Mouse (Mus musculus) thymus, postnatal 14 days (tissue): ENCODE results near the gene Ufd1.

ENCODE experiments used
- DNase-seq: peaks from one replicate; pipeline ENCODE4 v3.0.0; 2021

The Ufd1 gene

GRCm38 (mm10) chr16:18811468-18812384 lies at the start of gene Ufd1, which contains the start of gene Cdc45:
Gene Ufd1 (plus strand): TSS chr16:18811779.
Gene Cdc45 (minus strand): TSS chr16:18811987.
- DNase-seq = peak; percentile 88

DNA sequence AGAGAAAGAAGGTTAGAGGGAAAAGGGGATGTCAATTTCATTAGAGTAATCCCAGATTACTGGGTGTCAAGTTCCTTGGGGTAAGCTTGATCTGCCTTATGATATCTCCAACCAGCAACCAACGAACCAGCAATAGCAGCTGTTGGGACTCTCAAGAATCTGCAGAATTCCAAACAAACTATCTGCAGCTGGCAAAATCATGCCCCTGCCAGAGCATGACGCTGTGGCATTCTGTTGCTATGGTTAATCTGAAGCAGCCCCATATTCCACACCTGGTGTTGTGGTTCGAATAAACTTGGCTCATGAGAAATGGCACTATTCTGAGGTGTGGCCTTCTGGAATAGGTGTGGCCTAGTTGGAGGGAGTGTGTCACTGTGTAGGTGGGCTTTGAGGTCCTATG lies 48.6 kb upstream of the Ufd1 start:
- no peak for DNase-seq

DNA sequence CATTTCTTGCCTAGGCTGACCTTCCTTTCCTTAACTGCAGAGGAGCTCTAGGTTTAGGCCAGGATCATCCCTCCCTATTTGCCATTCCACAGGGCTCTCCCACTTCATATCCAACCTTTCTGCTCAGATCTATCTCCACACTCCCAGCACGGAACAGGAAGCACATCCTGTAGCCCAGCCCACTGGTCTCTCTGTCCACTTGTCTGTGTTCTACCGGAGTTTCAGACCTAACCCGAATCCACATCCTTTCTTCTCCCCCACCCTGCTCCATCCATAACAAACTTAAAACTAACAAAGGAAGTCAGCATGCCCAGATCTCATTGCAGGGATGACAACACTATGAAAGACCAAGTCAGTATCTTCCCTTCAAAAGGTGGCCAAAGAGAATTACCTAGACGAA lies 45.2 kb upstream of the Ufd1 start:
- no peak for DNase-seq

- DNase-seq = no peak
Observed at GRCm38 (mm10) chr16:18769501-18769900, 42.1 kb upstream of the Ufd1 start.

DNA sequence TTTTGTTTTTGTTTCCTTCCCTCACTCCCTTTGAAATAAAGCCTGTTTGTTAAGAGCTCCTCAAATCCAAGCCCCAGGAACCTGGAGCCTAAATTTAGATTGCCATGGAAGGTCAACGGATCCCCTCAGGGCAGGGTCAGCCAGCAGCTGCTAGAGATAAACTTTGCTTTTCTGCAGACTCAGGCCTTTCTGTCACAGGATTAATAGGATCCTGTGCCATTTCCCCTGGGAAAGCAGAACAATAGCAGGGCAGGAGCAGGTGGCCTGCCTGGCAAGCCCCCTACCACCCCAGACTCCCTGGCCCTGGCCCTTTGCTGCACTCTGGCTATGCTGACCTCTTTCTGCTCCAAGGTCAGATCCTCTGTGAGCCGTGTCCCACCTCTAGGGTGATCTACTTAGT lies 37.6 kb upstream of the Ufd1 start:
- DNase-seq = no peak

DNA sequence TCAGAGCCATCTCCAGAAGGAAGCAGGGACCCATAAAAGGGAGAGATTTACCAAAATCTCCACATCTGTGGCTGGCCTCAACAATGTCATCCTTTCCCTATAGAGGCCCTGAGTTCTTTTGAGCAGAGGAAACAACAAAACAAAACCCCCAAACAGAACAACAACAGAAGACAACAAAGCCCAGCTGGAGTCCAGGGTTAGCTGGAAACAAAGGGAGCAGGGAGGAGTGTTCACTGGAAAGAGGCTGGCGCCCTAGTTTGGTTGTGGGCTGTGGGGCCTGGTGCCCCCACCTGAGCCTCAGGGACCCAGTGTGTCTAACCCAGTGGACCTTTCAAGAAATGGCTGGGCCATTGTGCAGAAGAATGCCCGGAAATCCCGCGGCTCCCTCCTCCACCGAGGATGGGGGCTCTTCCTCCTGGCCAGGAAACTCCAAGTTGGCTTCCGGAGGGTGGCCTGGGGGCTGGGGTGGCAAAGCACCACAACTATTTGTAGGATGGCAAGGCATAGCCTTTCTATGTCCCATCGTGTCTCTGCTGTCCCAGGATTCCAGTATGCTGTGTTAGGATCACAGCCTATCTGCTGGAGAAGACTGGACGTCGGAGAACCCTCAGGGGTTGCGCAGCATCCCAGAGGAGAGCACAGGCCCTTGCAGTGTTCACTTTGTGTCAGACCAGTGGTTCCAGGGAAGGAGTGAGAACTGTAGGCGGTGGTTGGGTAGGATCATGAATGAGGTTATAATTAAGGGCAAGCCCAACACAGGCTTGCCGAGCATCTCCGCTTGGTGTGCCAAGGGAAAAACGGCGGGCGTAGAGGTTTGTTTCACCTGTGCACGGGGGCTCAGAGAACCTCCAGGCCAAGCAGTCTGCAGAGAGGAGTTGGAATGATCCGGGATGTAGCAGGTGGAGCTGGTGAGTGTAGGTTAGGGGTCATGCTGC lies 35.7 kb upstream of the Ufd1 start:
- no peak for DNase-seq

DNA sequence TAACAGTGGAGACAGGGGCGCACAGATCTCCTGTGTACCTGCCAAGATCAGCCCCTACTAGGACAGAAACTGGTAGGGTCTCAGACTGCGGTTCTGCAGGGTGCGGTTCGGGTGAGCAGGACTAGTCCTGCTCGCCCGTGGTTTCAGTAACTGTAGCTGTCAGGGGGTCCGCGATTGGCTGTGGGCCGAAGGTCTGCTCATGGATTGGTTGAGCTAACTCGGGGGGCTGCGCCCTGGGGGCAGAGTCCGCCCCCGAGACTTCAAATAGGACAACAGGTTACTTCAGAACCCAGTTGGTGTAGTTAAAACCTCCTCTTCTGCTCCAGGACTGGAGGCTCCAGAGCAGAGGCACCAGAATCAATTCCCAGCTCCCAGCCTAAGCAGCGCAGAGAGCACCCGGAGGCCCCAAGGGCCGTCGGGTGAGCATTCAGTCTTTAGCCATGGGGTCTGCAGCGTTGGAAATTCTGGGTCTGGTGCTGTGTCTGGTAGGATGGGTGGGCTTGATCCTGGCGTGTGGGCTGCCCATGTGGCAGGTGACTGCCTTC lies 35.0 kb upstream of the Ufd1 start, which contains the start of gene Cldn5:
Gene Cldn5, plus strand, starts transcription at position 292 of the 545 bp plus-strand sequence.
- DNase-seq = no peak

DNA sequence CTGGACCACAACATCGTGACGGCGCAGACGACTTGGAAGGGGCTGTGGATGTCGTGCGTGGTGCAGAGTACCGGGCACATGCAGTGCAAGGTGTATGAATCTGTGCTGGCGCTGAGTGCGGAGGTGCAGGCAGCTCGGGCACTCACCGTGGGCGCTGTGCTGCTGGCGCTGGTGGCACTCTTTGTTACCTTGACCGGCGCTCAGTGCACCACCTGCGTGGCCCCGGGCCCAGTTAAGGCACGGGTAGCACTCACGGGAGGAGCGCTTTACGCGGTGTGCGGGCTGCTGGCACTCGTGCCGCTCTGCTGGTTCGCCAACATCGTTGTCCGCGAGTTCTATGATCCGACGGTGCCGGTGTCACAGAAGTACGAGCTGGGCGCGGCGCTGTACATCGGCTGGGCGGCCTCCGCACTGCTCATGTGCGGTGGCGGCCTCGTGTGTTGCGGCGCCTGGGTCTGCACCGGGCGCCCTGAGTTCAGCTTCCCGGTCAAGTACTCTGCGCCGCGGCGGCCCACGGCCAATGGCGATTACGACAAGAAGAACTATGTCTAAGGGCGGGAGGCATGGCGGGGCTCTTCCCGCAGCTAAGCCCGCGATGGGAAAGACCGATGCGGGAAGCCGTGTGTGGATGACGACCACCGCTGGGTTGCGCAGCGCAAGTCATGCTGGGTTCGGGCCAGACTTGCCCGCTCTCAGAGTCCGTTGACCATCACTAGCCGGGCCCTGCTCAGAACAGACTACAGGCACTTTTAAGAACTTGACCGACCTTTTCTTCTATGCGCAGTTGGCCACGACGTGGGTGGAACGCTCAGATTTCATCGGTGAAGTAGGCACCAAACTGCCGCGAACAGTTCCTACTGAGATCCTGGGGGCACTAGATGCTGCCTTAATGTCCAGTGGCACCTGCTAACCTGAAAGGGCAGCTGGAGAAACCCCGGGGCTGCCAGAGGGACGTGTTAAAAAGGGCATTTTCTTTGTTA lies 34.2 kb upstream of the Ufd1 start:
- DNase-seq = no peak

DNA sequence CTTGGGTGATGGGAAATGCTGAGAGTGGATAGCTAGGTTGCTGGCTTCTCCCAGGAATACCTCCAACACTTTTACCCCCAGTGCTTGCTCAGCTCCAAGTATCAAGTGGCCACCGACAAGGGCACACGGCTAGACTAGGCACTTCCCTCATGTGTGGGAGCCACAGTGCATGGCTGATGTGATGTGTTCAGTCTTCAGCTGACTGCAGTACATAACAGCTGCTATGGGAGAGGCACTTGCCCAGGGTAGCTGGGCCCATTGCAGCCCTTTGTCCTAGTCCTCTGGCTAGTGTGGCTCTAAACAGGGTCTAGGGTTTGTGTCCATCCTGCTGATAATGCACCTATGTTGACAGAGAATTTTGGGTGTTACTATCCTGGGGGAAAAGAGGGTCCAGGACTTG lies 33.1 kb upstream of the Ufd1 start:
- DNase-seq = no peak

GRCm38 (mm10) chr16:18781810-18782209 lies 29.8 kb upstream of the Ufd1 start:
- DNase-seq = no peak

DNA sequence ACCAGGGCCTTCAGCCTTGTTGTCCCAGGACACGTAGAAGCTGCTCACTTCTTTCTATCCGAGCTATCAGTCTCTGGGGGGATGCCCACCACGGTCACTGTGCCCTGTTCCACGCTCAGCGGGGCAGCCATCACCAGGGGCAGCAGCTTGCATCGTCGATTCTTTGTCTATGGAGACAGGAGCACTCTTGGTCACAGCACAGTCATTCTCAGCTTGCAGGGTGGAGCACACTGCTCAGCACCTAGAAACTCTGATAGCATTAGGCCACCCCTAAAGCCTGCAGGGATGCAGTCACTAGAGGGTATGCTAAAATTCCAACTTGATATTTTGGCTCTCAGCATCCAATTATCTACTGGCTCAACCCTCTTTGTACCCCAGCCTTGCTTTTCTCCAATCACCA lies 26.6 kb upstream of the Ufd1 start:
- DNase-seq = no peak

DNA sequence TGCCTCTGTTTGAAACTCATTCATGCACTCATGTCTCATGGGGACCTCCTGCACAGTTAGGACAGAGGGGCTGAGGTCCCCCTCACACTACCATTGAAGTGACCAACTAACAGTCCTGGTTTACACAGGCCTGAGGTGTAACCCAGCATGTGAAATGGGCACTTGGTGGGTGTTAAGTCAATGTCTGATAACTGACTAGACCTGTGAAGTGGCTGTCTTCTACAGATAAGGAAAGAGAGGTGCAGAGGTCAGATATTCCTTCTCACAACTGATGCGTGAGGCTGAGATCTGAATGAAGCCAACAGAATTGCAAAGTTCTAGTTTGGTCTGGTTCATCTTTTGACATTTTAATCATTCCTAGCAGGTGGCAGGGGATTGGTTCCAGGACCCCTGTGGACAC lies 26.1 kb upstream of the Ufd1 start:
- no peak for DNase-seq

DNA sequence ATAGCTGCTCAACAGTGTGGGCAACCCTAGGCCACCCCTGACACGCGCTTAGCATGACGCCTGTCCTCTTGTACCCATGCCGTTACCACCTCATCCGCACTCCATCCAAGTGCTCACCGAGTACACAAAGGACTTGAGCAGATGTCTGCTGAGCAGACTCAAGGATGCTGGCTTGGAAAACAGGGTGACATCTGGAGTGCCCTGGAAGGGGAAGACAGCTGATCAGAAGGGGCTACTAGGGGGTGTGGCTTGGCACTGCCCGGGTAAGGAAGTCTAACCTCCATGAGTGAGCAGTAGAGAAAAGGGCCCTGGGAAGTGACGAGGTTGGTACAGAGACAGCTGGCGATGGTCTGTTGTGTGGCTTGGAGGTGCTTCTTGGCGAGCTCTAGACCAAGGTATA lies 24.9 kb upstream of the Ufd1 start:
- no peak for DNase-seq

- no peak for DNase-seq
Observed at GRCm38 (mm10) chr16:18788627-18789406, 22.8 kb upstream of the Ufd1 start.

DNA sequence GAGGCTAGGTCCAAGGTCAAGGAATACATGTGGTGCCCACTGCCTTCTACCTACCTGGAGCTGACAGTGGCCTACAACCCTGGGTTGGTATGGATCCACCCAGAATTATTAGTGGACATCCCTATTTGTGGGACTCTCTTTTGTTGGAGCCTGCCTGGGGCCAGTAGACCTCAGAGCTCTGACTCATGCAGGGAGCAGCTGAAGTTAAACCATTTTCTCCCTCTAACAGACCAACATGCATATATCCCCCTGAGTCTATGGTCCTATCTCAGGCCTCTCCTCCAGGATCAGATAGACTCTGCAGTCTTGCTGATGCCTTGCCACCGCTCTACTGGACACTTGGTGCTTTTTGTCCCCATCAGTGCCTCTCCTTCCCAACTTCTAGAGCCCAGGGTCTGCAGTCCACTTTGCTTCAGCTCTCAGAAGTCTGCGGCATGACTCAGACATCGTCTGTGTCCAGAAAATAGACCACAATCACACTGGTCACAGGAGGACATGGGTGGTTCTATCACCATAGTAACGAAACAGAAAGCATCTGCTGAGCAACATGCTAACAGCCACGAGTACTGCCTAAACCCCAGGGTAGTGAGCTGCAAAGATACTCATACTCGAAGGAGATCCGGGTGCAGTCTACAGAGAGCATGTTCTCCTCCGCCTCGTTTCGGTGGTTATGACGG lies 16.2 kb upstream of the Ufd1 start:
- no peak for DNase-seq

- DNase-seq = no peak
Observed at GRCm38 (mm10) chr16:18796645-18797044, 14.9 kb upstream of the Ufd1 start.

DNA sequence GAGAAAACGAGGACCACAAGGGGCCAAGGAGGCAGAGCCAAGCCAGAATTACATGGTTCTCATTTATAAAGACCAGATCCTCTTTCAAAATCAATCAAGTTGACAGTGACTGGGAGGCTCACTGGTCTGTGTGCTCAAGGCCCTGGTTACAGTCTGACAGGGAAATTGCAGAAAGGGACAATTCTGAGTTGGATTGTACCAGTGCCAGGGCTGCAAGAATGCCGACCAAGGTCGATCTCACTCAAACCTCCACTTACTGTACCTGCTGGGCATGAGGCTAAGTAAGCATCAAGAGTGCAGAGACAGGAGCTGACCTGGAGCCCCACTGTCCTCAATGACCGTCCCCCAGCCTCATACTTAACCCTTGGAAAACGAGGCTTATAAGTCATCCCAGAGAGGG lies 13.4 kb upstream of the Ufd1 start:
- DNase-seq = no peak

DNA sequence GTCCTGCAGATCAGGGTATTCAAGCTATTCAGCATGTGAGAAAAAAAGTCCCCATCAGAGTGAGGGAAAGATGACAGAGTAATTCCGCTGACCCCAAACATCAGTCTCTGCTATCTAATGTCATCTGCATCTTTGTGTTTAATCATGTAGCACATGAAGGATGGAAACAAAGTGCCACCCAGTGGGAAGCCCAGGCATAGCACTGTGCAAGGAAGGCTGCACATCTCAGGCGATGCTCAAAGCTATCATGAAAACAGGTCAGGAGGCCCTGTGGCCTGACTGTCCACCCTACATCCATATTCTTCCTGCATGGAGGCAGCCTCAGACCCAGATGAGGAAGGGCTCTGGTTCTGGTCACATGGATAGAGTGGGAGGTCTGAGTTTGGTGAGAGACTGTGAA lies 12.7 kb upstream of the Ufd1 start:
- DNase-seq = peak; percentile 27

DNA sequence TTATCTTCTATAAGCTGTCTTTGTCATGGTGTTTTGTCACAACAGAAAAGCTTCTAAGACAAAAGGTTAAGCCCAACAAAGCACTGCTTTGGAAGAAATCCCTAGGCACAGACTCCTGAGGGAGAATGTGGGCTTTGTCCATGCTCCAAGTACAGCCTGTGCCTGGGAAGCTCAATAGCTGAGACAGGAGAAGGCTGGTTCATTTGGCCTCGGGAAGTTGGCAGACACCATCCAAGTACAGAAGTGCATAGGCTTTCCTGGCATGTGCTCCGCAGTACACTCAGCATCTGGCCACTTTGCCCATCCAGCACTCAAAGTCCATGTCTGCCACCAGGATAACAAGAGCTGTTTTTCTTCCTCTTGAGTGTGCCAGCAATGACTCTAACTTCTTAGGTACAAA lies 5.8 kb upstream of the Ufd1 start:
- DNase-seq = no peak

DNA sequence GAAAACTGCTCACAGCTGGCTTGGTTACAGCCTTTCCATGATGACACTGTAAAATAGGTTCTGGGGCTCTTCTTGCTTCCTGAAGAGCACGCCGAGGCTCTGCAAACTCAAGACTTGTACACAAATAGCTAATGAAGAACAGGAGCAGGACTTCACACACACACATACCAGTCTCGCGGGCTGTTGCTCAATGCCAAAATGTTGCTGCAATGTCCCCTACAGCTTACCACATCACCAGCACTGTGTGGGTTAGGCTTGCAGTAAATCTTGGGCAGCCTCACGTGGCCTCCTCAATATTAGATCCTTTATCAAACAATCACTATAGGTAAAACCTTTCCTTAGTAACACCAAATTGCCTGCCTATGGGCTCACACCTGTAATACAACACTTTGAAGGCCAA lies 2.6 kb upstream of the Ufd1 start:
- DNase-seq = no peak

DNA sequence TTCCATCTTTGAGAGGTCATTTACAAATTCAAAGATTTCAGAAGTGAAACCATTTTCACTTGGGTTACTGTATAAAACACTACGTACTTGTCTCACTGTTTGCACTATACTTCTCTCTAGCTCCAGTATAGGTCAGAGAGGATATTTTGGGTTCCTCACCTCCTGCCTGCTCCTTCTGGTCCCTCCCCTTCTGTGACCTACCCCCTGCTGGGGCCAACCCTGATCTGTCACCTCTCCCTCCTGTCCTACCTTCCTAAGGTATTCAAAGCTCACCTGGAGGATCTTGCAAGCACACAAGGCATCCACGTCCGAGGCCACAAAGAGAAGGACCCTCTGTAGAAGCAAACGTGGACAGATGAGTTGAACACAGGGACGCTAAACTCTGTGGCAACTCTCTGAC lies 547 bp upstream of the Ufd1 start:
- no peak for DNase-seq
